Mouse (Mus musculus) Muller cell, postnatal 12 days (primary cell): ENCODE results near the gene Tomm40l.
A peak's percentile ranks its signal among the peaks of the same experiment; 100 is the strongest.
"Not testable (repeated sequence)": the region's sequence is repeated elsewhere in the genome, so short reads cannot be mapped to it uniquely, and the experiment has no call there.

ENCODE experiments used
- DNase-seq: peaks from one replicate; pipeline ENCODE4 v3.0.0-alpha.2; 2015; ENCODE audit errors: inconsistent ontology term

The Tomm40l gene

DNA sequence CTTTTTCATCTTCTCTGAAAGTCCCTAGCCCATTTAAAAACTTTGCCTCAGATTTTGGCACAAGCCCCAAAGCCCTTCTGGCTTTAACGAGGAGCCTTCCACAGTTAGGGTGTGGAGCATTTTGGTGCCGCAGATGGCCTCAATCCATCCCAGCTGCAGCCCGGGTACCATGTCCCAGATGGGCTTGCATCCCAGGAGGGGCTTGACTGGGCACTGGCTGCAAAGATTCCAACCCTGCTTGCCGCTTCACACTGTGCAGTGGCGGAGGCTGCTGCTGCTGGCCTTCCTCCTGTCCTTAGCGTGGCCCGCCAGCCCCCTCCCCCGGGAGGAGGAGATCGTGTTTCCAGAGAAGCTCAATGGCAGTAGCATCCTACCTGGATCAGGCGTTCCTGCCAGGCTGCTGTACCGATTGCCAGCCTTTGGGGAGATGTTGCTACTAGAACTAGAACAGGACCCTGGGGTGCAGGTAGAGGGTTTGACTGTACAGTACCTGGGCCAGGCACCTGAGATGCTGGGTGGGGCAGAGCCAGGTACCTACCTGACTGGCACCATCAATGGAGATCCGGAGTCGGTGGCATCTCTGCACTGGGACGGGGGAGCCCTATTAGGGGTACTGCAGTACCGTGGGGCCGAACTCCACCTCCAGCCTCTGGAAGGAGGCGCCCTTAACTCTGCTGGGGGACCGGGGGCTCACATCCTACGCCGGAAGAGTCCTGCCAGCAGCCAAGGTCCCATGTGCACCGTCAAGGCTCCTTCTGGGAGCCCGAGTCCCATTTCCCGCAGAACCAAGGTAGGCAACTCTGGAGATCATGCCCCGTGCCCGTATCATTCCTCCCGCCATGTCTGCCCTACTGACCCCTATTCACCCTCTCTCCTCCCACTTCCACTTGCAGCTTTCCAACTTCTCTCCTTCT, 28.6 kb upstream of the Tomm40l start, which contains the start of gene Ndufs2:
Ndufs2 (minus strand) TSS at position 709 of the 914 bp plus-strand sequence.
- no peak for DNase-seq

DNA sequence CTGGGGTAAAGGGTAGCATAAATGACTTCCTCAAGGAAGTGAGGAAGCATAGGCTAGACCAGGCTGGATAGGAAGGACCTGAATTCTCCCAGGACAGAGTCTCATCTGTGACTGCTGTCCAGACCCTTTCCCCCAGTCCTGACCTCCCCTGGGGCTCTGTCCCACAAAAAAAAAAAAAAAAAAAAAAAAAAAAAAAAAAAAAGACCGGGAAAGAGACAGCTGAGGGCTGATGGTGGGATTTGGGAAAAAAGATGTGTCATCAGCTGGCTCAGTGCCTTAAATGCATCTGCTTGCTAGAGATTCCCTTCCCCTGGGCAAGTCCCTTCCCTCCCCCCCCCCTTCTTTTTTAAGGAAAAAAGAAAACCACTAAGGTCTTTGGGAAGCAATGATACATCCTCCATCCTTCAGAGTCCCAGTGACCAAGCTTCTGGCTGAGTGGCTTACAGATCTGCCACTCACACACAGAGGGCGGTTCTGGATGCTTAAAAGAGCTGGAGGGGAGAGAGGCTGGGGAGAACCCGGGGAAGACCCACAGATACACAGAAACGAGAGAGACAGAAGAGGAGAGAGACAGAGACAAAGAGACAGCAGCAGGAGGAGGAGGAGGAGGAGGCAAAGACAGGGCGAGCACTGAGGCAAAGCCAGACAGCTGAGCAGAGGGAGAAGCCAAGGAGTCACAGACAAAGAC, 27.7 kb upstream of the Tomm40l start, which contains the start of gene Adamts4:
Adamts4 (plus strand) TSS at position 509 of the 688 bp plus-strand sequence.
- DNase-seq, result peak; percentile 85

DNA sequence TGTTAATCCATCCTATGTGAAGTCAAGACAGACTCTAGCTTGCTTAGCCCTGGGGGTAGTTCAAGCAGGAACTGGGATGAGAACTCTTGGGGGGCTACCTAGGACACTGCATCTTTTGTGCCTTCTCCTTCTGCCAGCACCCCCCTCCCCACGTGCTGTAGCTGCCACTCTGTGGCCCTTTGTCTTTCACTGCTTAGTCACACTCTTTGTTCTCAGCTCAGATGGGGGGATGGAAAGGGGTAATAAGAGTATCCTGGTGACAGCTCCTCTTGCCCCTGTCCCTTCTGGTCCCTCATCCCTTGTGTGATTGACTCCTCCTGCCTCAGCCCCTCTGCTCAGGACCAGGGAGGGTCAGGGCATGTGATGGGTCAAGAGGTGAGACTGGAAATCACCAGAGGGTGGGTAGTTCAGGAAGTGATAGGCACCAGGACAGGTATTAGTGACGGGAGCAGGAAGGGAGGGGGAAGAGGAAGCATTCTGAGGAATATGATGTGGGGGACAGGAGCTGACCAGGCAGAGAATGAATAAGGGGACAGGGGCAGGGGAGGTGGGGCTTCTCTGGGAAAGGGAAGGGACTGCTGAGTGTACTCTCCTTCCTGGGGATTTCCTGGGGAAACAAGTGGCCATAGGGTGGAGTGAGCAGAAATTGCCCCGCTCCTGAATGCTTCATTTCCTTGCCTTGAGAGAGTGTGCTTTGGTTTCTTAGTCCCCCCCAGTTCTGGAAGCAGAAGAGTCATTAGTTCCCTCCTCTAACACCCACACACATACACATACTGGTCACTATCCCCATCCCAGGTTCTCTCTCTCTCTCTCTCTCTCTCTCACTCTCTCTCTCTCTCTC, 26.3 kb upstream of the Tomm40l start:
- DNase-seq, result peak; percentile 77

DNA sequence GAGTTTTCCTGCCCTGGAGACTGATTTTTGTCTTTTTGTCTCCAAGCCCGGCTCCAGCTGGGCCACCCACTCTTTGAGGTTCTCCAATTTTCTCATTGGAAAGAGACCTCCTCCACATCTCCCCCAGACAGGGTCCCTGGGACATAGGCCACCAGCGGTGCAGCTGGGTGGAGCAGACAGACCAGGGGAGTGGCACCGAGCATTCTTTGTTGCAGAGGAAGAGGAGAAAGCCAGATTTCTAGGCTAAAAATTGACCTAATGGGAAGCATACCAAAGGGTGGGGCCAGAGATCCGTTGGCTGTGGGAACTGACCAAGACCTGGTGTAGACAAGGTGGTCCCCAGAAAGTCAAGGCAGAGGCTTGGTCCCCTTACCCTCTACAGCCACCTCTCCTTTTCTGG, 25.6 kb upstream of the Tomm40l start:
- no peak for DNase-seq

DNA sequence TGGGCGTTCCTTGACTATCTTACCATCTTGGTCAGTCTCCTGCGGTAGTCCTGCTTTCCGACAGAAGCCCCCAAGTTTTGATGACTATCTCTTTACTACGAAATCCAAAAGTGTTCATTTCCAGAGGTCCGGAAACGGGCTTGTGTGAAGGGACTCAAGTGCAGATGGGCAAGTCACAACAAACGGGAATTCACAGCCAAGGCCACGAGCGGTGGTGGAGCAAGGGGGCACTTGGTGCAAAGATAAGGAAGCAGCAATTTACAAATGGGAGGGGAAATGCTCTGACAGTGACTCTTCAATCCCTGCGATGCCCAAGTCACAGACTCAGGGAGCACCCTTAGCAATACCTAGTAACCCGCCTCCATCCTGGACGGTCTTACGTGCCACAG, 25.1 kb upstream of the Tomm40l start:
- no peak for DNase-seq

GRCm38 (mm10) chr1:171246709-171247452, 24.6 kb upstream of the Tomm40l start:
- DNase-seq, result peak; percentile 98

GRCm38 (mm10) chr1:171245353-171245752, 23.0 kb upstream of the Tomm40l start:
- no peak for DNase-seq

DNA sequence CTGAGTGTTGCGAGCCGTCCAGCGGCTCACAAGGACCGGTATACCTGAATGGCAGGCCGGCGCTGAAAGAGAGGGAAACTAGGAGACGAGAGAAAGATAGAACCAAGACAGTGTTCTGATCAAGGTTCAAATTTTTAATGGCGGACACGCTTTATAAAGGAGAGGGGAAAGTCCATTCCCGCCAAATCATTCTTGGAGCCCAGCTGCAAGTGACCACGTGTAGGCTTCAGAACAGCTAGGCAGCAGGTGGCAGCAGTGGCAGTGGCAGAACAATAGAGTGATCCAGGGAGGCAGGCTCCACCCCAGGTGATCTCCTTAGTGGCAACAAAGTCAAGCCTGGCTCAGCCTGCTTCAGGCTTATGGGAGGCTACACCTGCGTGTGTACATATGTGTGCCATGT, 19.6 kb upstream of the Tomm40l start:
- DNase-seq, result not testable (repeated sequence)

DNA sequence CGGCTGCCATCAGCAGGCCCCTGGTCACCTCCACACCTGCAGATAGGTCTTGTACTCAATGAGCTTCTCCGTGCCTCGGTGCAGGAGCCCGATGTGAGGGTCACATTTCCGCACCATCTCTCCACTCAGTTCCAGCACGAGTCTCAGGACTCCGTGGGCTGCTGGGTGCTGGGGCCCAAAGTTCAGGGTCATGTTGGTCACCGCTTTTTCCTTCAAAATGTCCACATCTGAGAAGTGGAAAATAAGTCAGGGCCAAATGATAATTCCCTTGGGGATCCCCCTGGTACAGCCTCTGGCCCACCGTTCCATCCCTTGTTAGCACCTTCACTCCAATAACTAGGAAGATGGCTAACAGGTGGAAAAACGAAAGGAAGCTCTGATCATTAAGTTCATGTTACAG, 18.6 kb upstream of the Tomm40l start:
- DNase-seq, result no peak

DNA sequence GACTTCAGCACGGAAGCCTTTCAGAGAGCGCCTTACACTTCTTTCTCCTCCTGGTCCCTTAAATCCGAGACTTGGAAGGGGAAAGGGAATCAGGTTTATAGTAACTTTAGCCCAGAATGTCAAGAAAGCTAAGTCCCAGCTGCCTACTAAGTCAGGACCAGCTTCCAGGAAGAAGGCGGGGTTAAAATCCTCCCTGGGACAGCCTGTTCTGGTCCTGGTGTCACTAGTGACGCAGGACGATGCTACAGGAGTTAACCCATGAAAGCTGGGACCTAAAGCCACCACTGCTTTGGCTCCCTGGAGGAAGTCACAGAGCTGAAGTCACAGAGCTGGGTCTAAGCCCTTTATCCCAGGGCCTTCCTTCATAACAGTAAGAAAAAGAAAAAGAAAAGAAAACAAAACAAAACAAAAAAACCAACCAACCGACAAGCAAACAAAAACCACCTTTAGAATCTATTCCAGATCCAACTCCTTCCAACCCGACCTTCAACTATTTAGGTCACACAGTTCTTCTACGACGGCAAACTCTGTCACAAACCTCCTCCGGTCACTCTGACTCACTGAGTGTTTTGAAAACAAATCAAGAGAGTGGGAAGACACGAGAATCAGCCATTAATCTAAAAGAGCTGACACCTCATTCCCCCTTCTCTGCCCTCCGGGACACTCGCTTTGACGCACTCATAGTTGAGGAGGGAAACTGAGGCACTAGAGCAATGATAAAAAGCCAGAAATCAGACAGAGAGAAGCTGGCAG, 17.9 kb upstream of the Tomm40l start:
- DNase-seq, result no peak

- DNase-seq, result no peak
Measured at GRCm38 (mm10) chr1:171238463-171238862, 16.1 kb upstream of the Tomm40l start.

- no peak for DNase-seq
Measured at GRCm38 (mm10) chr1:171237438-171237837, 15.1 kb upstream of the Tomm40l start.

DNA sequence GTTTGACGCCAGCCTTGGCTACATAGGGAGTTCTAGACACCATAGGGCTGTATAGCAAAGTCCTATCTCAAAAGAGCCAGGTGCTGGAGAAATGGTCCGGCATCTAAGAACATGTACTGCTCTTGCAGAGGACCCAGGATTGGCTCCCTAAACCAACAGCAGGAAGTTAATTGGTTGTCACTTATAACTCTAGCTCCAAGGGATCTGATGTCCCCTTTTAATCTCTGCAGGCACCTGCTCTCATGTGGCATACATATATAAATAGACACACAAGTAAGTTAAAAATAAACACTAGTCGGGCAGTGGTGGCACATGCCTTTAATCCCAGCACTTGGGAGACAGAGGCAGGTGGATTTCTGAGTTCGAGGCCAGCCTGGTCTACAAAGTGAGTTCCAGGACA, 13.5 kb upstream of the Tomm40l start:
- DNase-seq, result no peak

DNA sequence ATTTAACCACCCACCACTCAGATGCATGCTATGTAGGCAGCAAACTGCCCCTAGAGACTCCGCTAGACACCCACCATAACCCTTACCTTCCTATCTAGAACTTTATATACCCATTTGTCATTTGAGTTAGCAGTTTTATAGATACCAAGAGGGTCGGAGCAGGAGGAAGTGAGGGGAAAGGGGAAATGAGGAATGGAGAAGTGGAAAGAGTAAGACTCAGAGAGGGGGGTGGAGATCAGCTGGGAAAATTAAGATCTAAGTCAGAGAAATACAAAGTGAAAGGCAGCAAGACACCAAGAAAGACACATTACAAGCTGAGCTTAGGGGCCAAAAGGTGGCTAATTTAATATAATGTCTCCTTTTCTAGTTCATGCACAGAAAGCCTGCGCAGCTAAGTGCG, 12.2 kb upstream of the Tomm40l start:
- no peak for DNase-seq

DNA sequence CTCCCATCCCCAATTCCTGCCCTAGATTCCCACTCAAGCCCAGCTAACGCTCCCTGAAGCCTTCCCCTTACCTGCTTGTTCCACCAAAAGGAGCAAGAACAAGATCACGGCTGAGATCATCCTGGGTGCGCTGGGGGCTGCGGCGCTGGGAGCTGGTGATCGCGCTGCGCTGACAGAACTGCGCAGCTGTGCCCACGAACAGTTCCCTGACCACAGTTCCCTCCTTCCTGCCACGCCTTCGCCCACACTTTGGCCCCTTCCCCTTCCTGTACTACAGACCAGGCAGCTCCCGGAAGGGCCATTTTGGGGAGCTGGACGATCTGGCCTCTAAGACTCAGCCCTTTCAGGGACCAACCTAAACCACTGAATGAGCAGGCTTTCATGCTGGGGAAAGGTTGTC, 11.8 kb upstream of the Tomm40l start, which contains the start of gene Fcer1g:
Fcer1g (minus strand) TSS at position 240 of the 400 bp plus-strand sequence.
- no peak for DNase-seq

GRCm38 (mm10) chr1:171232800-171233730, 10.8 kb upstream of the Tomm40l start:
- no peak for DNase-seq

GRCm38 (mm10) chr1:171232348-171232747, 10.0 kb upstream of the Tomm40l start:
- no peak for DNase-seq

GRCm38 (mm10) chr1:171231844-171232243, 9.5 kb upstream of the Tomm40l start:
- DNase-seq, result peak; percentile 69

DNA sequence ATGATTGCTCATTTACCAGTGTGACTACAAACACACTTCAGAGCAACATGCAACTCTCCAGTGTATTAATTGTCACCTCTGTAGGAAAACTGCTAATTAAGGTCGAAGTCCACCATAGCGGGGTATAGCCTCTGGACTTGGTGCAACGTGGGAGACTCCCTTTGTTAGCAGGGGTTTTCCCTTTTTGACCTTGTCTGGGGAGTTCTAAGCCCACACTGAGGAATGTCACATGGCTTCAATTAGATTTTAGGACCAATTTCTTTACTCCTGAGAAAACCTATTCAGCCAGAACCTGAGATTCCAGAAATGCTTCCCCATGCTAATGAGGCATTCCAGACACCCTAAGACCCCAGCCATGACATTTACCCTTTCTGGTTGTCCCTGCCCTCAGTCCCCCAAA, 7.9 kb upstream of the Tomm40l start:
- DNase-seq, result peak; percentile 43
